Mouse (Mus musculus): ENCODE measurements around the gene Gm4869. TPM values are rescaled to one million over a fixed set of nuclear protein-coding genes. Genes with fewer than 3 reads are reported as not detected.

Gm4869 gene
- total RNA-seq, 2 experiments from 2014 or later, result not detected

GRCm38 (mm10) chr5:140517159-140517920, 71.9 kb downstream of the Gm4869 start:
- no peak for ATAC-seq (replicated peaks; ENCODE audit: poor library complexity)

- no peak for ATAC-seq (replicated peaks; ENCODE audit: poor library complexity)
Observed at GRCm38 (mm10) chr5:140517921-140518230, 72.4 kb downstream of the Gm4869 start.

GRCm38 (mm10) chr5:140521196-140521595, 75.8 kb downstream of the Gm4869 start:
- no peak for ATAC-seq (replicated peaks; ENCODE audit: poor library complexity)

GRCm38 (mm10) chr5:140526754-140527153, 81.3 kb downstream of the Gm4869 start:
- no peak for ATAC-seq (replicated peaks; ENCODE audit: poor library complexity)

GRCm38 (mm10) chr5:140538111-140538683, 92.8 kb downstream of the Gm4869 start:
- no peak for ATAC-seq (replicated peaks; ENCODE audit: poor library complexity)

GRCm38 (mm10) chr5:140540106-140540505, 94.7 kb downstream of the Gm4869 start:
- ATAC-seq (replicated peaks; ENCODE audit: poor library complexity), result peak; percentile 90

- ATAC-seq (replicated peaks; ENCODE audit: poor library complexity), result no peak
Observed at GRCm38 (mm10) chr5:140542811-140543575, 97.5 kb downstream of the Gm4869 start.

Other genes with a start within 250 kb of the Gm4869 start
- gene Mad1l1, start 124.1 kb upstream of the Gm4869 start, total RNA-seq (2015), result 11.2 and 11.8 TPM in 2 replicates
- gene Mad1l1, start 124.1 kb upstream of the Gm4869 start, total RNA-seq (2017), result 63.1 and 65.3 TPM in 2 replicates
- 31.3 and 44.1 TPM in 2 replicates for gene Nudt1, start 124.0 kb upstream of the Gm4869 start, total RNA-seq (2015)
- 49.1 and 58.7 TPM in 2 replicates for gene Nudt1, start 124.0 kb upstream of the Gm4869 start, total RNA-seq (2017)
- gene Mrm2, start 113.7 kb upstream of the Gm4869 start, total RNA-seq (2015), result 4.0 and 5.8 TPM in 2 replicates
- gene Mrm2, start 113.7 kb upstream of the Gm4869 start, total RNA-seq (2017), result 6.7 and 9.6 TPM in 2 replicates
- 5.5 and 8.5 TPM in 2 replicates for gene Snx8, start 56.4 kb upstream of the Gm4869 start, total RNA-seq (2015)
- 7.0 and 7.2 TPM in 2 replicates for gene Snx8, start 56.4 kb upstream of the Gm4869 start, total RNA-seq (2017)
- gene Eif3b, start 26.3 kb upstream of the Gm4869 start, total RNA-seq (2015), result 250 and 268 TPM in 2 replicates
- 158 and 226 TPM in 2 replicates for gene Eif3b, start 26.3 kb upstream of the Gm4869 start, total RNA-seq (2017)
- gene Chst12, start 59.9 kb downstream of the Gm4869 start, total RNA-seq (2015), result 68.5 and 74.5 TPM in 2 replicates
- 31.4 and 39.4 TPM in 2 replicates for gene Chst12, start 59.9 kb downstream of the Gm4869 start, total RNA-seq (2017)
- gene Grifin, start 119.4 kb downstream of the Gm4869 start, total RNA-seq (2015), result not detected in 2 replicates
- not detected in 2 replicates for gene Grifin, start 119.4 kb downstream of the Gm4869 start, total RNA-seq (2017)
- gene Lfng, start 161.7 kb downstream of the Gm4869 start, total RNA-seq (2015), result 4.8 and 5.6 TPM in 2 replicates
- 13.4 and 15.2 TPM in 2 replicates for gene Lfng, start 161.7 kb downstream of the Gm4869 start, total RNA-seq (2017)
- 31.4 and 35.8 TPM in 2 replicates for gene Ttyh3, start 203.4 kb downstream of the Gm4869 start, total RNA-seq (2015)
- gene Ttyh3, start 203.4 kb downstream of the Gm4869 start, total RNA-seq (2017), result 8.1 and 10.2 TPM in 2 replicates